Mouse (Mus musculus): Measurements from ENCODE around the gene Naga. TPM values are rescaled to one million over a fixed set of nuclear protein-coding genes. Genes with fewer than 3 reads are reported as not detected.

Gene Naga
- polyA plus RNA-seq, 1 experiment from 2014 or later: 47.8 TPM

DNA sequence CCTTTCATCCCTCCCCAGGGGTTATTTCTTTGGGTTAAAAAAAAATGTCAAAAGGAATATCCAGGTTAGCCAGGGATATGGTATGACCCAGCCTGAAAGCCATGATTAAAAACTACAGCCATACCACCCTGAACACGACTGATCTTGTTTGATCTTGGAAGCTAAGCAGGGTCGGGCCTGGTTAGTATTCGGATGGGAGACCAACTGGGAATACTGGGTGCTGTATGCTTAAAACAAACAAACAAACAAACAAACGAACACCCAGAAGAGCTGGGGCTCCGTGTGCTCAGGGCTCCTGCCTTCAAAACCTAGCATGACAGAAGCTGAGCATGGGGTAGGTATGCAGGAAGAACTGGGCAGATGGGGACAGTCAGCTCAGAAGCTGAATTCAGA is 3.8 kb upstream of the Naga start:
- ATAC-seq (replicated peaks; ENCODE audit: extremely low read depth, insufficient read depth, low FRiP score): no peak
- H3K9ac ChIP-seq (ENCODE audit: low read length): peak overlapping the region; percentile 87
- peaks cover 36% of the 10 kb centered on the region for H3K4me1 ChIP-seq (ENCODE audit: control insufficient read depth, insufficient read depth, low read length)
- peak overlapping the region; percentile 64; the same call in 1 of the 2 replicates for H3K4me3 ChIP-seq (ENCODE audit: low read length)
- no peaks in the 10 kb centered on the region for H3K9me3 ChIP-seq (replicated peaks; ENCODE audit: control insufficient read depth, low read length)
- H3K36me3 ChIP-seq (ENCODE audit: control insufficient read depth, insufficient read depth): no peaks in the 10 kb centered on the region
- peak overlapping the region; percentile 76 for H3K4me2 ChIP-seq (ENCODE audit: low read depth, low read length)
- peak overlapping the region; percentile 86 for H3K27ac ChIP-seq (ENCODE audit: low read length)
- 73% methylated on average over 5 of the region's 5 CpGs for WGBS
- no peaks in the 10 kb centered on the region for H3K27me3 ChIP-seq (ENCODE audit: control insufficient read depth, insufficient read depth, low read length)

DNA sequence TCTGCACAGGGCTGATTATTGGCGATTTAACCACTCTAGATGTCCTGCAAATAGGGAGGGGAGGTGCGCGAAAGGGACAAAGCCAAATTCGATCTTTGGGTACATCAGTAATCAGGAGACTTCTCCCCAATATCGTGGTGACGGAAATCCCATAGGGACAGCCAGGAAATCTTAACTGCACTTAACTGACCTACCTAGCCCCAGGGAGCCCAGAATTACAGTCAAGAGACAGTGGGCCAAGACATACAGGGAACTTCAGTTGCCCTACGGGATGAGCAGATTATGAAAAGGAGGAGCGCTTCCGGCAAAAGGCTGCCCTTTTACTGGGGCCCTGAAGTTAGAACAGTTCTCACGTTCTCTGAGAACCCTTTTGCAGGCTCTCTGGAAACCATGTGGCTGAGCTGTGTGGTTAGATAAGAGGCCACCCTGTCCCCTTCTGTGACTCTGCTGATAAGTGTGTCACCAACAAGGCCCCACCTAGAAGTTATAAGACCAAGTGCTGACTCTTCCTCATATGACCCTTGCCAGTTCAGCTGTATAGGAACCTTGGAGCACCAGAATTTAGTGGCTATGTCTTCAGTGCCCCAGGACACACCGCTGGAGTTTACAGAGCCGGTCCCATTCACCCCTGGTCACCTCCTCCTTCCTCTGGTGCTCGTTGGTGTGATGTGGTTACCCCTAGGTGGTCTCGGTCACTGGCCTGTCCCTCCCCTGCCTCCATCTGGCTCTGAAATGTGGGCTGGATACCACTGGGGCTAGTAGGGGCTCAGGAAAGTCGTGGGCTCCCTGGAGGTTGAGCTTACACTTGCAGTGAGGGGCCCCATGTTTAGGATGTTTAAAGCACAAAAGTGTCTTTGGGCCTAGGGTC is 3.2 kb upstream of the Naga start:
- H3K27me3 ChIP-seq (ENCODE audit: control insufficient read depth, insufficient read depth, low read length): no peaks in the 10 kb centered on the region

DNA sequence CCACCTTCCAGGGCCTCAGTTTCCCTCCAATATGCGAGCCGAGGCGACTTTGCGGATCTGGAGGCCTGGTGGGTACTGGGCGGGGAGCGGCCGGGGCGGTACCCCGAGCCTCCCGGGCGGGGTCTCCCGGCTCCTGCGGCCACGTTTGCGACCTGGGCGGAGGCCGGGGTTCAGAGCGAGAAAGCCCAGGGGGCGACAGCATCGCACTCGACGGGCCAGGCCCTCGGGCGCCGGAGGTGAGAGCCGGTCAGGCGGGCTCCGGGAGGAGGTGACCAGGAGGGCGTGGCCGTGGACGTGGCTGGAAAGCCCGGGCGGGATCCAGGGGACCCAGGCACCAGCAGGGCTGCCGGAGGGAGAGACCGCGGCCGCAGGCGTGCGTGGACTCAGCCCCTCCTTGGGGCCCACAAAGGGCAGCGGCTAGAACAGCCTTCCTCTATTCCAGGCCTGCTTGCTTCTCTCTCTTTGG is 2.3 kb upstream of the Naga start:
- 2% methylated on average over 40 of the region's 40 CpGs for WGBS
- Histone ChIP-seq H3K4me2 (ENCODE audit: low read depth, low read length) (peak overlapping the region; percentile 76), H3K36me3 (ENCODE audit: control insufficient read depth, insufficient read depth) (peaks cover 5% of the 10 kb centered on the region), H3K27me3 (ENCODE audit: control insufficient read depth, insufficient read depth, low read length) (no peaks in the 10 kb centered on the region), H3K9ac (ENCODE audit: low read length) (peak overlapping the region; percentile 87), H3K27ac (ENCODE audit: low read length) (peak overlapping the region; percentile 86), H3K4me3 (ENCODE audit: low read length) (peak overlapping the region; percentile 64), H3K9me3 (replicated peaks; ENCODE audit: control insufficient read depth, low read length) (no peaks in the 10 kb centered on the region), H3K4me1 (ENCODE audit: control insufficient read depth, insufficient read depth, low read length) (peaks cover 29% of the 10 kb centered on the region)
- ATAC-seq (replicated peaks; ENCODE audit: extremely low read depth, insufficient read depth, low FRiP score): 0 out of 2 replicates have a peak, but pooled peaks have one; percentile 3

More for the DNA sequence above, 3.2 kb upstream of the Naga start:
- Histone ChIP-seq H3K4me1 (ENCODE audit: control insufficient read depth, insufficient read depth, low read length) (peaks cover 33% of the 10 kb centered on the region), H3K4me3 (ENCODE audit: low read length) (peak overlapping the region; percentile 64), H3K27ac (ENCODE audit: low read length) (peak overlapping the region; percentile 86), H3K4me2 (ENCODE audit: low read depth, low read length) (peak overlapping the region; percentile 76), H3K9me3 (replicated peaks; ENCODE audit: control insufficient read depth, low read length) (no peaks in the 10 kb centered on the region), H3K9ac (ENCODE audit: low read length) (peak overlapping the region; percentile 87), H3K36me3 (ENCODE audit: control insufficient read depth, insufficient read depth) (no peaks in the 10 kb centered on the region; the same call in 1 of the 2 replicates)
- 35% methylated on average over 15 of the region's 15 CpGs for WGBS
- ATAC-seq (replicated peaks; ENCODE audit: extremely low read depth, insufficient read depth, low FRiP score): no peak

DNA sequence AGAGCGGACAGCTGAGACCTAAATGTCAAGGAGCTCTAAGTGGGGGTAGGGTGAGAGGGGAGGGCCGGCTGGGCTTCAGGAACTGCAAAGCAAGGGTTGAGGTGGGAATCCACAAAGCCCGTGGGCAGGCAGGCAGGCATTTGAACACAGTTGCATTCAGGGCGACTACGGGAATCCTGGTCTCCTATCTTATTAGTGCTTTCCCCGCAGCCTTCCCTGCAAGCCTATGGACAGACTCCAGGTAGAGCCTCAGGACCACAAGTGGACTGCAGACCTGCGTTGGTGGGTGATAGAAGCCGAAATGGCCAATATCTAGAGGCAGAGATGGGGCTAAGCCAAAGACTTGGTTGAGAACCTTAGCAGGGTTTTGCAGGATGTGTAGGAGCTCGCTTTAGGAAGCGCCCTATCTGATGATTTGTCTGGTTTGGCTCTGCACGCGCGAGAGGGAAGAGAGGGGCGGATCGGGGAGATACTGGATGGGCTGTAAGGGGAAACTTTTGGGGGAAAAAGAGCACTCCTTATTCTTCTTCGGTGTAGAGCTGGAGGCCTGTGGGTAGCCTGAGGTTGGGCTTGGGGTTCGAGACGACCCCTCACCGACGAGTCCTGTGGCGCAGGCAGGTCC is 1.8 kb upstream of the Naga start:
- WGBS: 33% methylated on average over 21 of the region's 21 CpGs
- H3K4me1 ChIP-seq (ENCODE audit: control insufficient read depth, insufficient read depth, low read length): peaks cover 29% of the 10 kb centered on the region
- H3K27ac ChIP-seq (ENCODE audit: low read length): peak overlapping the region; percentile 86
- ATAC-seq (replicated peaks; ENCODE audit: extremely low read depth, insufficient read depth, low FRiP score): no peak
- H3K4me3 ChIP-seq (ENCODE audit: low read length): peak overlapping the region; percentile 64
- peak overlapping the region; percentile 76 for H3K4me2 ChIP-seq (ENCODE audit: low read depth, low read length)
- peak overlapping the region; percentile 87 for H3K9ac ChIP-seq (ENCODE audit: low read length)
- no peaks in the 10 kb centered on the region for H3K9me3 ChIP-seq (replicated peaks; ENCODE audit: control insufficient read depth, low read length)
- H3K27me3 ChIP-seq (ENCODE audit: control insufficient read depth, insufficient read depth, low read length): no peaks in the 10 kb centered on the region
- peaks cover 11% of the 10 kb centered on the region for H3K36me3 ChIP-seq (ENCODE audit: control insufficient read depth, insufficient read depth)

DNA sequence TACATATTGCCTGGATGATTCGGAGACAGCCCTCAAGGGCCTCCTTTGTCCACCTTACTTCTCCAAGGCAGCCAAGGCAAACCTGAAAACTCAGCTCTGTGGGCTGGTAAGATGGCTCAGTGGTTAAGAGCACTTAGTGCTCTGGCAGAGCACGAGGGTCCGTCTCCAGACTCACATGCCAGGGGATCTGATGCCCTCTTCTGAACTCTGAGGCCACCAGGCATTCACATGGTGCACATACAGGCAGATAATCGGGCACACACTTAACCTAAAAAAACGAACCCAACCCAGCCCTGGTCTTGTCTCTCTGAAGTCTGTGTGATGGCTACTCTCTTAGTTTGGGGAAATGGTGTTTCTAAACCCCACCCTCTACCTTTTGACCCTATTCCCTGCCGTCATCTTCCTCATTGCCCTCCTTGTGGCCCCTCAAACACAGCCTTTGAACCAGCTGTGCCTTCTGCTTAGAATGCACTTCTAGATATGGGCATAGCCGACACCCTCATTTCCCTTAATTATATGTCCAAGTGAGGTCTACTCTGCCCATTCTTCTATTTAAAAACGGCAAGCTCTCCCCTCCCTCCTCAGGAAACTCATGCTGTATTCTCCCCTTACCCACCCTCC is 1.0 kb upstream of the Naga start:
- H3K27me3 ChIP-seq (ENCODE audit: control insufficient read depth, insufficient read depth, low read length): no peaks in the 10 kb centered on the region
- H3K9me3 ChIP-seq (replicated peaks; ENCODE audit: control insufficient read depth, low read length): no peaks in the 10 kb centered on the region
- H3K4me3 ChIP-seq (ENCODE audit: low read length): no peak overlapping the region
- H3K36me3 ChIP-seq (ENCODE audit: control insufficient read depth, insufficient read depth): peaks cover 18% of the 10 kb centered on the region
- peaks cover 29% of the 10 kb centered on the region for H3K4me1 ChIP-seq (ENCODE audit: control insufficient read depth, insufficient read depth, low read length)
- peak overlapping the region; percentile 34 for H3K27ac ChIP-seq (ENCODE audit: low read length)
- ATAC-seq (replicated peaks; ENCODE audit: extremely low read depth, insufficient read depth, low FRiP score): no peak
- H3K9ac ChIP-seq (ENCODE audit: low read length): no peak overlapping the region
- 69% methylated on average over 8 of the region's 8 CpGs for WGBS
- H3K4me2 ChIP-seq (ENCODE audit: low read depth, low read length): no peak overlapping the region

DNA sequence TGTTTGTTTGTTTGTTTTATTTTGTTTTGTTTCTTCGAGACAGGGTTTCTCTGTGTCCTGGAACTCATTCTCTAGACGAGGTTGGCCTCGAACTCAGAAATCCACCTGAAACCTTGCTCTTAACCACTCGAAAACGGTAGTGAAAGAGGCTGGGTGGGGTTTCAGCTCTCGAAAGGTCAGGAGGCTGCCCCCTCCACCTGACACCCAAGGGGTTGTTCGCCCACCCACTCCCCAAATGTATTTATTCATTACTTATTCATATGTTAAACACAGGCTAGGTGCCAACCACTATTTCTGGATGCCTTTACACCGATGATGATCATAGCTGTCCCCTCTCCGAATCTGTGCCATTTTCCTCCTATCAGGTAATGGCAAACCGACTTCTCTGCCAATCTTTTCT is 425 bp upstream of the Naga start:
- WGBS: 60% methylated on average over 10 of the region's 10 CpGs
- Histone ChIP-seq H3K27ac (ENCODE audit: low read length) (peak overlapping the region; percentile 37), H3K9ac (ENCODE audit: low read length) (peak overlapping the region; percentile 80), H3K36me3 (ENCODE audit: control insufficient read depth, insufficient read depth) (peaks cover 18% of the 10 kb centered on the region), H3K9me3 (replicated peaks; ENCODE audit: control insufficient read depth, low read length) (no peaks in the 10 kb centered on the region), H3K4me3 (ENCODE audit: low read length) (peak overlapping the region; percentile 76), H3K4me2 (ENCODE audit: low read depth, low read length) (peak overlapping the region; percentile 70), H3K4me1 (ENCODE audit: control insufficient read depth, insufficient read depth, low read length) (peaks cover 29% of the 10 kb centered on the region), H3K27me3 (ENCODE audit: control insufficient read depth, insufficient read depth, low read length) (no peaks in the 10 kb centered on the region)
- ATAC-seq (replicated peaks; ENCODE audit: extremely low read depth, insufficient read depth, low FRiP score): no peak

DNA sequence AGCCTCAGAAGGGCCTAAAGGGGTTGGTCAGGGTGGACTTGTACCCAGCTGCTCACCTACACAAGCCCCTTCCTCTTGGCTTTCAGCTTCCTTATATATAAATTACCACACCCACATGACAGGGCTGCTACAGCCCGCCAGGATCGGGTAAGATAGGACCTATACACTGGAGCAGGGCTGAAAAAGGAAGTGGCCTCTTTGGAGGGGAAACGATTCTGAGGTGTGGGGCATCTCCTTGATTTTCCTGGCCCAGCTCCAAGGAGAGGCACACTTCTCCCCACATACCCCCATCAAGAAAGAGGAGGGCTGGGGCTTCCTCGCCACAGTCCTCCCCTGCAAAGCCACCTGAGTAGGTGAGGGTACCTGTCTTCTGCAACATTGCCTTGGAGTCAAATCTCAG is 850 bp downstream of the Naga start:
- no peaks in the 10 kb centered on the region for H3K9me3 ChIP-seq (replicated peaks; ENCODE audit: control insufficient read depth, low read length)
- peak overlapping the region; percentile 76 for H3K4me3 ChIP-seq (ENCODE audit: low read length)
- peak overlapping the region; percentile 70 for H3K4me2 ChIP-seq (ENCODE audit: low read depth, low read length)
- WGBS: 8% methylated on average over 4 of the region's 4 CpGs
- peaks cover 29% of the 10 kb centered on the region for H3K4me1 ChIP-seq (ENCODE audit: control insufficient read depth, insufficient read depth, low read length)
- no peak for ATAC-seq (replicated peaks; ENCODE audit: extremely low read depth, insufficient read depth, low FRiP score)
- H3K36me3 ChIP-seq (ENCODE audit: control insufficient read depth, insufficient read depth): peaks cover 18% of the 10 kb centered on the region
- peak overlapping the region; percentile 69 for H3K27ac ChIP-seq (ENCODE audit: low read length)
- H3K9ac ChIP-seq (ENCODE audit: low read length): peak overlapping the region; percentile 80
- H3K27me3 ChIP-seq (ENCODE audit: control insufficient read depth, insufficient read depth, low read length): no peaks in the 10 kb centered on the region

DNA sequence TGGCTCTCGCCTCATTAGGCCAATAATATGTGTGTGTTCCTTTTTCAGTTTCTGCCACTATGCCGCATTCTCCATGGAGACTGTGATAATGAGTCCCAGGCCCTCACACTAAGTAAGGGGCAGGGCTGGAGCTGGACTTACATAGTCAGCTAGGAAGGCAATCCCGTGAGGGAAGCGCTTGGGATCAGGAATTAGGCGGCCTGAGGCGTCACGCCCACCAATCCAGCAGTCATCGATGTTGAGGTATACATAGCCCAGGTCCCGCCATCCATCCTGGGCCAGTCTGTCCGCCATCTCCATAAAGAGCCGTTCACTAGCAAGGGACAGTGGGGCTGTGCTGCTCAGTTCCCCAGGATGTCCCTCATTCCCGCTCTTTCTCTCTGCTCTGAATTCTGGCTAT is 2.1 kb downstream of the Naga start:
- Histone ChIP-seq H3K4me3 (ENCODE audit: low read length) (no peak overlapping the region), H3K36me3 (ENCODE audit: control insufficient read depth, insufficient read depth) (peaks cover 18% of the 10 kb centered on the region), H3K4me2 (ENCODE audit: low read depth, low read length) (no peak overlapping the region), H3K27me3 (ENCODE audit: control insufficient read depth, insufficient read depth, low read length) (no peaks in the 10 kb centered on the region), H3K27ac (ENCODE audit: low read length) (no peak overlapping the region), H3K4me1 (ENCODE audit: control insufficient read depth, insufficient read depth, low read length) (peaks cover 19% of the 10 kb centered on the region), H3K9me3 (replicated peaks; ENCODE audit: control insufficient read depth, low read length) (no peaks in the 10 kb centered on the region), H3K9ac (ENCODE audit: low read length) (no peak overlapping the region)
- no peak for ATAC-seq (replicated peaks; ENCODE audit: extremely low read depth, insufficient read depth, low FRiP score)
- whole genome bisulfite sequencing: 88% methylated on average over 12 of the region's 12 CpGs
